13 mouse cellular contexts compared by ENCODE assay signal in the genomic region with DNA sequence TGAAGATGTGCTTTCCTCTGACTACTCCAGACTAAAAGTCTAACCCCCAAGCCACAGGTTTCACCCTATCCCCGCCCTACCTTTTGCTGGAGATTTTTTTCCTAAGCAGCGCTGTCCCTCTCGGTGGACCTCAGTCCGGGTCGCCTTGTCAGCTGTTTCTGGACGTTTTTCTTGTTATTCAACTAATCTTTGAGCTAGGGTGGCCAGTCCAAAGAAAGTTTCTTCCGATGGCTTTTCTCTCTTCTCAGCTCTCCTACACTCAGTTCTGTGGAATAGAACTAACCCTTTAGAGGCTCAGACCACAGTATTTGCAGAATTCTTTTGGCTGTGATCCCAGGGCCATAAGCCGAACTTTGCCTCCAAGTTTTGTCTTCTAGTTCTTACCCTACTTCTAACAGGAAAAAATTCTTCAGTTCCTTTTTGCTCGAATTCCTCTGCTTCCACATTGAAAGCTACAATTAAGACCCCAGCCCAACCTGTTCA. TPM values are rescaled to one million over a fixed set of nuclear protein-coding genes. Genes with fewer than 3 reads are reported as not detected.
DNase-seq lines count a peak whose midpoint lies in the region; ATAC-seq and TF ChIP-seq lines count a peak whose summit lies in the region.
"Had no signal": no experiment of that assay in that cellular context is flagged by ENCODE, and none has a peak within 500 bp of the region (broad histone marks: within the 10 kb centered on the region; RNA-seq: fewer than 3 reads in every experiment).

No protein-coding gene starts in this region.

- H3K4me1 ChIP-seq in hindbrain, embryonic 11.5 days (replicated peaks; ENCODE audit: control insufficient read depth, insufficient read depth, low read length) = peaks cover 26% of the 10 kb centered on the region
- peaks cover 14% of the 10 kb centered on the region; the same call in 1 of the 2 replicates for H3K4me1 ChIP-seq in hindbrain, postnatal 0 days (ENCODE audit: insufficient read depth, low read length)

- no peaks in the 10 kb centered on the region for H3K79me3 ChIP-seq in C2C12 (ENCODE audit: low read depth)

- H3K4me2 ChIP-seq in hindbrain, embryonic 11.5 days (replicated peaks; ENCODE audit: low read depth, low read length) = peak overlapping the region; percentile 75; the same call in 1 of the 2 replicates
- H3K4me2 ChIP-seq in hindbrain, postnatal 0 days (ENCODE audit: low read depth, low read length) = no peak overlapping the region

- WGBS in hindbrain, embryonic 11.5 days = 5% methylated on average over 9 of the region's 9 CpGs
- 3% methylated on average over 9 of the region's 9 CpGs for WGBS in hindbrain, postnatal 0 days

- ATAC-seq in hindbrain, embryonic 11.5 days (ENCODE audit: low FRiP score) = no peak
- ATAC-seq in hindbrain, postnatal 0 days = no peak
- ATAC-seq in megakaryocyte, adult 5-6 weeks (ENCODE audit: poor library complexity, severe bottlenecking) = no peak

- peak; percentile 52 for DNase-seq in hindbrain, embryonic 11.5 days (ENCODE audit: low spot score)
- DNase-seq in hindbrain, postnatal 0 days (ENCODE audit: low spot score) = no peak
- DNase-seq in embryo, embryonic 9.5 days (ENCODE audit: extremely low spot score) = peak; percentile 12
- peak; percentile 13 for DNase-seq in forelimb bud, embryonic 11.5 days (ENCODE audit: low read depth, low spot score)
- DNase-seq in gastrocnemius, postnatal 36 days = no peak
- no peak for DNase-seq in lung, adult 18-20 months
- DNase-seq: kidney, postnatal 14 days; lung, postnatal 4 days; thymus, adult 2 months had no signal

- H3K9ac ChIP-seq in hindbrain, embryonic 11.5 days (ENCODE audit: low read depth, low read length) = no peak overlapping the region
- H3K9ac ChIP-seq in hindbrain, postnatal 0 days (replicated peaks; ENCODE audit: low read length) = no peak overlapping the region
- H3K9ac ChIP-seq: limb, embryonic 15.5 days had no signal

- H3K4me3 ChIP-seq in hindbrain, embryonic 11.5 days (ENCODE audit: low read depth, low read length) = peak overlapping the region; percentile 35; the same call in 1 of the 2 replicates
- no peak overlapping the region for H3K4me3 ChIP-seq in hindbrain, postnatal 0 days (ENCODE audit: low read length)
- peak overlapping the region; percentile 36 for H3K4me3 ChIP-seq in C2C12 (ENCODE audit: insufficient read depth, poor library complexity, severe bottlenecking)

- no peaks in the 10 kb centered on the region for H3K9me3 ChIP-seq in hindbrain, embryonic 11.5 days (ENCODE audit: control insufficient read depth, low read length)
- H3K9me3 ChIP-seq in hindbrain, postnatal 0 days (ENCODE audit: low read length) = 0 out of 2 replicates have a peak, but pooled peaks cover 3% of the 10 kb centered on the region
- H3K9me3 ChIP-seq: limb, embryonic 15.5 days had no signal

- intact Hi-C loops in gastrocnemius, postnatal 36 days (cut with DNase I) = no loop called here

- no peaks in the 10 kb centered on the region for H3K36me3 ChIP-seq in hindbrain, embryonic 11.5 days (ENCODE audit: control insufficient read depth, insufficient read depth, low read length)
- H3K36me3 ChIP-seq in hindbrain, postnatal 0 days (ENCODE audit: insufficient read depth, low read length) = no peaks in the 10 kb centered on the region
- no peaks in the 10 kb centered on the region for H3K36me3 ChIP-seq in C2C12 (ENCODE audit: control insufficient read depth, insufficient read depth)
- H3K36me3 ChIP-seq: limb, embryonic 15.5 days had no signal

- H3K79me2 ChIP-seq in C2C12 (ENCODE audit: control insufficient read depth, insufficient read depth) = peaks cover 10% of the 10 kb centered on the region

- peaks cover 98% of the 10 kb centered on the region for H3K27me3 ChIP-seq in hindbrain, embryonic 11.5 days (ENCODE audit: control insufficient read depth, insufficient read depth, low read length)
- H3K27me3 ChIP-seq in hindbrain, postnatal 0 days (ENCODE audit: insufficient read depth, low read length) = peaks cover 90% of the 10 kb centered on the region
- H3K27me3 ChIP-seq in C2C12 (ENCODE audit: control insufficient read depth, insufficient read depth, insufficient read length) = peaks cover 9% of the 10 kb centered on the region

- H3K27ac ChIP-seq in hindbrain, embryonic 11.5 days (ENCODE audit: low read depth, low read length) = no peak overlapping the region
- H3K27ac ChIP-seq in hindbrain, postnatal 0 days = no peak overlapping the region
- H3K27ac ChIP-seq: heart, adult 2 months; limb, embryonic 15.5 days had no signal

- no peak overlapping the region for H3ac ChIP-seq in C2C12 (ENCODE audit: control insufficient read depth, insufficient read length, low read depth)

- TF ChIP-seq CTCF in hindbrain, postnatal 0 days (IDR thresholded peaks at IDR 0.05; ENCODE audit: low read depth) = no peak
- no peak for TF ChIP-seq CTCF in C2C12 (IDR thresholded peaks at IDR 0.05; ENCODE audit: control insufficient read depth, insufficient read depth, insufficient read length)

TF ChIP-seq in C2C12, 6 proteins besides CTCF, POLR2A, EP300 and RAD21:
- TF ChIP-seq CEBPB (IDR thresholded peaks at IDR 0.05; ENCODE audit: low read depth) (no peak), USF1 (IDR thresholded peaks at IDR 0.05; ENCODE audit: low read depth) (no peak), FOSL1 (IDR thresholded peaks at IDR 0.05; ENCODE audit: insufficient read depth, low read length, poor library complexity, severe bottlenecking) (no peak), MAX (IDR thresholded peaks at IDR 0.05) (no peak), MYOG (IDR thresholded peaks at IDR 0.05; ENCODE audit: control insufficient read depth, extremely low read depth, insufficient read length) (no peak), MYOD1 (IDR thresholded peaks at IDR 0.05; ENCODE audit: control insufficient read depth, insufficient read length, low read depth) (no peak)

RNA-seq across cellular contexts. Expression of a gene that starts 1.0 kb away (rescaled TPM):
- polyA plus RNA-seq in hindbrain, embryonic 11.5 days (2014; fragmentation: Nextera tagmentation; extraction: Ambion mirVana) = 0.08 and 0.14 TPM in 2 replicates
- total RNA-seq in hindbrain, postnatal 0 days (2014; rRNA removed) = 1.2 and 2.0 TPM in 2 replicates
- polyA plus RNA-seq in hindbrain, postnatal 0 days (2015; fragmentation: Nextera tagmentation; extraction: Ambion mirVana) = 0.06 and 0.08 TPM in 2 replicates
- polyA plus RNA-seq in C2C12 (2012; fragmentation: generic; extraction: Trizol) = 6.7 TPM
- not detected for total RNA-seq in gastrocnemius, postnatal 36 days (2021)
- 0.14 TPM in 1 of 2 replicates, not detected in the other for total RNA-seq in megakaryocyte, adult 5-6 weeks (2015)
- not detected in 2 replicates for total RNA-seq in megakaryocyte, adult 5-6 weeks (2017)

Comparison
In these comparisons a context has a peak if more than half of its experiments do, and no peak if none do; other contexts are left out.
1. DNase-seq: peak in hindbrain, embryonic 11.5 days (single experiment), embryo, embryonic 9.5 days (single experiment) and forelimb bud, embryonic 11.5 days (single experiment); none in hindbrain, postnatal 0 days (single experiment), gastrocnemius, postnatal 36 days (0 of 2) and lung, adult 18-20 months (0 of 2).